Mouse (Mus musculus): Measurements from ENCODE around the gene Txnip. TPM values are rescaled to one million over a fixed set of nuclear protein-coding genes. Genes with fewer than 3 reads are reported as not detected.
"Not testable (repeated sequence)": the region's sequence is repeated elsewhere in the genome, so short reads cannot be mapped to it uniquely, and the experiment has no call there.

Gene Txnip
- 325 and 536 TPM in 2 replicates for polyA plus RNA-seq (2012; rRNA removed)

DNA sequence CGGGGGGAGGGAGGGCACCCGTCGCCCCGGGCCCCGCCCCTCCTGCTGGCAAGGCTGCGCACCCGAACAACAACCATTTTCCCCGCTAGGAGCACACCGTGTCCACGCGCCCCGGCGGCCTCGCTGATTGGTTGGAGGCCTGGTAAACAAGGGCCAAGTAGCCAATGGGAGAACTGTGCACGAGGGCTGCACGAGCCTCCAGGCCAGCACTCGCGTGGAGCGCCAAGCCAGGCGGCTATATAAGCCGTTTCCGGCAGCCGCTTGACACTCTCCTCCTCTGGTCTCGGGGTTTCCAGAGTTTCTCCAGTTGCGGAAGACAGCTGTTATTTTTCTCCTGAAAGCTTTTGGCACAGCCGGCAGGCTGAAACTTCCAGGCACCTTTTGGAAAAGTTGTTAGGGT lies at the start of gene Txnip:
Gene Txnip (plus strand): TSS at position 264 of the 400 bp plus-strand sequence.
- DNase-seq (ENCODE audit: low read depth, low spot score) = no peak
- under 1% methylated on average over 26 of the region's 26 CpGs for WGBS

GRCm38 (mm10) chr3:96507966-96508365 lies 49.8 kb upstream of the Txnip start:
- DNase-seq (ENCODE audit: low read depth, low spot score) = not testable (repeated sequence)
- 85% methylated on average over 8 of the region's 9 CpGs for WGBS

DNA sequence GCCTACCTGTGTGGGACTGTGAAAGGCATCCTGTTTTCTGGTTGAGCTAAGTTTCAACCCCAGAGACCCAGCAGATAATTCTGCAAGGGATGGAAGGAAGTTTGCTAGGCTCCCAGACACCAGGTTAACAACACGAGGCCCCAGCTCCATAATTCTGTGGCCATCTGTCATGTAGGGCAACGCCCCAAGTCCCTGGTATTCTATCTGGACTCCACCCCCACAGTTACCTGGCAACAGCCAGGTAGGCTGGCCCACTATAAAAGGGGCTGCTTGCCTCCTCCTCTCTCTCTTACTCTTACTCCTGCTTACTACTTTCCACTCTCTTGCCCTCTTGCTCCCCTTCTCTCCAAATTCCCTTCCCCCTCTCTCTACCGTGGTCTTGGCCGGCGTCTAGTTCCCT lies 37.6 kb upstream of the Txnip start:
- no peak for DNase-seq (ENCODE audit: low read depth, low spot score)
- 28% methylated on average over 5 of the region's 5 CpGs for WGBS

DNA sequence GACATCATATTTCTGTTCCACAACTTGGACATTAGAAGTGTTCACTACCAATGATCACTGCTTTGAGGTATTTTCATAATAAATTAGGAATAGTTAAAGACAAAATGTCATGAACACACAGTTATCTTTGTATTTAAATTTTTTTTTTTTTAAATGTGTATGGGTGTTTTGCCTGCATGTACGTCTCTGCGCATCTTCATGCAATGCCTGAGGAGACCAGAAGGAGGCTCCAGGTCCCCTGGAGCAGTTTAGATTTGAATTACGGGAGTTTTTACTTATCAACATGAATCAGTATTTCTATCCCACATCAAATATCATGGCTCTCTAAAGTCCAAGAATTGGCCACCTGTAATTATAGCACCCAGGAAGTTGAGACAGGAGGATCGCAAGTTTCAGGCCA lies 35.6 kb upstream of the Txnip start:
- WGBS = 55% methylated on average over 4 of the region's 4 CpGs

DNA sequence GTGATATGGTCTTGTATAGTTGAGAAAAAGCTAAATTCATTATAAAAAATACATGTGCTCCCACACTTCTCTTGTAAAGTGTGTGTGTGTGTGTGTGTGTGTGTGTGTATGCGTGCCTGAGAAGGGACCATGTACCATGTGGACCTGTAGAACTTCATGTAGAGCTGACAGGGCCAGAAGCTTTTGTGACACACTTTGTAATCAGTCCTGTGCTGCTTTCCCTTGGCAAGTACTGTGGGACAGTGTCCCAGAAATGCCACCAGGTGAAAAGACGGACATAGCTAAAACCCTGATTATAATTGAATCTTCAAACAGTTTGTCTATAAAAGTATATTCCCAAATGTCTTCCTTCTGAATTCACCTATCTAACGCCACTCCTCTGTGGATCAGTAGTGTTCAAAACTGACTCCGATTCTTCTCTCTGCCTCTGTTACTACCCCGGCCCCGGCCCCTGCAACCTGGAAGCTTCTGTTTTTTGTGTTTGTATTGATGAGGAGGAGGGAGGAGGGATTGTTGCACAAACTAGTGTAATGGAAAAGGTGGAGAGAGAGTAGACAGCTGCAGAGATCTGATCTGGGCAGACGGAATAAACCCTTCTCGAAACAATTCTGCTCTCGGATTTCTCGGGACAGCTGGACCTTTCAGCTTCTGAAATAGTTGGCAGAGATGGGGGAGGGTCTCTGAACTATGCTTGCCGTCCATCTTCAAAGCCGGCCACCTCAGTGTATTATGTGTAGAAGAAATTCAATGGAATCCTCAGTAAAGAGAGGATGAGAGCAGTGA lies 33.5 kb upstream of the Txnip start:
- WGBS = 74% methylated on average over 12 of the region's 12 CpGs
- DNase-seq (ENCODE audit: low read depth, low spot score) = no peak

More for the DNA sequence above, 35.6 kb upstream of the Txnip start:
- DNase-seq (ENCODE audit: low read depth, low spot score) = no peak

- WGBS = 66% methylated on average over 4 of the region's 4 CpGs
- no peak for DNase-seq (ENCODE audit: low read depth, low spot score)
These were observed 32.8 kb upstream of the Txnip start, which contains the start of gene Hfe2 for GRCm38 (mm10) chr3:96524914-96525313. Gene Hfe2 (plus strand): TSS chr3:96525172.

- no peak for DNase-seq (ENCODE audit: low read depth, low spot score)
These were observed 31.6 kb upstream of the Txnip start for GRCm38 (mm10) chr3:96526013-96526762.

DNA sequence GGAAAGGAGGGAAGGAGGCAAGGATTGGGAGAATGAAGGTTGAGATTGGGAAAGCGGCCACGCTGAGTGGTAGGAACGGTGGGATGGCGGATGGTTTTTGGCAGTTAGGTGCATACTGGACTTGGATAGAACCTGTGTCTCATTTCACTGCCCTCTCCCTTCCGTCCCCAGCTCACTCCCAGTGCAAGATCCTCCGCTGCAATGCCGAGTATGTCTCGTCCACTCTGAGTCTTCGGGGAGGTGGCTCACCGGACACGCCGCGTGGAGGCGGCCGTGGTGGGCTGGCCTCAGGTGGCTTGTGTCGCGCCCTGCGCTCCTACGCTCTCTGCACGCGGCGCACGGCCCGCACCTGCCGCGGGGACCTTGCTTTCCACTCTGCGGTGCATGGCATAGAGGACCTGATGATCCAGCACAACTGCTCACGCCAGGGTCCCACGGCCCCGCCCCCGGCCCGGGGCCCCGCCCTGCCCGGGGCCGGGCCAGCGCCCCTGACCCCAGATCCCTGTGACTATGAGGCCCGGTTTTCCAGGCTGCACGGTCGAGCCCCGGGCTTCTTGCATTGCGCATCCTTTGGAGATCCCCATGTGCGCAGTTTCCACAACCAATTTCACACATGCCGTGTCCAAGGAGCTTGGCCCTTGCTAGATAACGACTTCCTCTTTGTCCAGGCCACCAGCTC lies 30.8 kb upstream of the Txnip start:
- no peak for DNase-seq (ENCODE audit: low read depth, low spot score)
- 4% methylated on average over 44 of the region's 44 CpGs for WGBS

More at GRCm38 (mm10) chr3:96526013-96526762, 31.6 kb upstream of the Txnip start:
- WGBS = 69% methylated on average over 11 of the region's 11 CpGs

DNA sequence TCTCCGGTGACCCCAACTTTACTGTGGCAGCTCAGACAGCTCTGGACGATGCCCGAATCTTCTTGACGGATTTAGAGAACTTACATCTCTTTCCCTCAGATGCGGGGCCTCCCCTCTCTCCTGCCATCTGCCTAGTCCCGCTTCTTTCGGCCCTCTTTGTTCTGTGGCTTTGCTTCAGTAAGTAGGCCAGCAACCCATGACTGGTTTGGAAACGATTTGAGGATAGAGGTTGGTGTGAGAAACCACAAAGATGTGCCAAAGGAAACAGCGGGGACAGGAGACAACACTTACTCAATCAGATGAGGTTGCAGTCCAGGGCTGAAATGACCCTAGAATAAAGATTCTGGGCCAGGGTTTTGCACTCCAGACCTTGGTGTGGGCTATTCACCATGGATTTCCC lies 29.3 kb upstream of the Txnip start:
- 64% methylated on average over 9 of the region's 9 CpGs for WGBS
- DNase-seq (ENCODE audit: low read depth, low spot score) = no peak

- no peak for DNase-seq (ENCODE audit: low read depth, low spot score)
- 46% methylated on average over 7 of the region's 7 CpGs for WGBS
These were observed 25.7 kb upstream of the Txnip start for GRCm38 (mm10) chr3:96532050-96532449.

DNA sequence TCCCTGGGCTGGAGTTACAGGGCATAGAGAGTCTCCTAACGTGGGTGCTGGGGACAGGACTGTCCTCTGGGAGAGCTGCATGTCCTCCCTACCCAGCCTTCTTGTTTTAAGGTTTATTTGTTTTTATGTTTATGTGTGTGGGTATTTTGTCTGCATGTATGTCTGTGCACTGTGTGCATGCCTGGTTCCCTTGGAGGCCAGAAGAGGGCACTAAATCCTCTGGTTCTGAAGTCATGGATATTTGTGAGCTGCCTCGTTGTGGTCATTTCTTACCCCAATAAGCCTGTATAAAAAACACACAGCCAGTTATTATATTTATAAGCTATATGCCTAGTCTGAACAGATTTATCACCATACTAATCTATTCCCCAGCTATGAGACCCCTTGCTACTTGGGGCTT lies 23.5 kb upstream of the Txnip start:
- DNase-seq (ENCODE audit: low read depth, low spot score) = no peak
- WGBS = 64% methylated on average over 2 of the region's 2 CpGs

GRCm38 (mm10) chr3:96539316-96539715 lies 18.4 kb upstream of the Txnip start:
- DNase-seq (ENCODE audit: low read depth, low spot score) = no peak
- WGBS = 70% methylated on average over 2 of the region's 2 CpGs

GRCm38 (mm10) chr3:96540740-96541139 lies 17.0 kb upstream of the Txnip start:
- DNase-seq (ENCODE audit: low read depth, low spot score) = no peak
- WGBS = 62% methylated on average over 6 of the region's 6 CpGs

GRCm38 (mm10) chr3:96541328-96542078 lies 16.3 kb upstream of the Txnip start:
- no peak for DNase-seq (ENCODE audit: low read depth, low spot score)
- 28% methylated on average over 14 of the region's 14 CpGs for WGBS

DNA sequence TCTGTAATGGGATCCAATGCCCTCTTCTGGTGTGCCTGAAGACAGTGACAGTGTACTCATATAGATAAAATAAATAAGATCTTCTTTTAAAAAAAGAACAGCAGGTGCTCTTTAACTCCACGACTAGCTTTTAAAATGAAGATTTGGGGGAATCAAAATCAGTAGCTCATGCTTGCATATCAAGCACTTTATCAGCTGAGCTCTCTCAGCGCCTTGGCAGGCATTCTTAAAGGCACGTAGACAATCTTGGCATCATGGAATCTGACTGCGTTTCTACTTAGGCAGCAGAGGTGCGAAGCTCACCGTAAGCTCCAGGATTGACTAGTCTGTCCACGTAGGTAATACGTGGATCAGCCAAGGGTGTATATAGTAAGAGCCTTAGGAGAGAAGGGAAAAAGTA lies 15.2 kb upstream of the Txnip start:
- DNase-seq (ENCODE audit: low read depth, low spot score) = no peak
- 80% methylated on average over 8 of the region's 8 CpGs for WGBS

GRCm38 (mm10) chr3:96543345-96543744 lies 14.4 kb upstream of the Txnip start:
- WGBS = 67% methylated on average over 11 of the region's 11 CpGs
- no peak for DNase-seq (ENCODE audit: low read depth, low spot score)

GRCm38 (mm10) chr3:96545565-96545964 lies 12.2 kb upstream of the Txnip start:
- WGBS = 11% methylated on average over 1 of the region's 1 CpGs
- DNase-seq (ENCODE audit: low read depth, low spot score) = no peak

GRCm38 (mm10) chr3:96546880-96547279 lies 10.9 kb upstream of the Txnip start:
- WGBS = 38% methylated on average over 4 of the region's 4 CpGs
- DNase-seq (ENCODE audit: low read depth, low spot score) = no peak

DNA sequence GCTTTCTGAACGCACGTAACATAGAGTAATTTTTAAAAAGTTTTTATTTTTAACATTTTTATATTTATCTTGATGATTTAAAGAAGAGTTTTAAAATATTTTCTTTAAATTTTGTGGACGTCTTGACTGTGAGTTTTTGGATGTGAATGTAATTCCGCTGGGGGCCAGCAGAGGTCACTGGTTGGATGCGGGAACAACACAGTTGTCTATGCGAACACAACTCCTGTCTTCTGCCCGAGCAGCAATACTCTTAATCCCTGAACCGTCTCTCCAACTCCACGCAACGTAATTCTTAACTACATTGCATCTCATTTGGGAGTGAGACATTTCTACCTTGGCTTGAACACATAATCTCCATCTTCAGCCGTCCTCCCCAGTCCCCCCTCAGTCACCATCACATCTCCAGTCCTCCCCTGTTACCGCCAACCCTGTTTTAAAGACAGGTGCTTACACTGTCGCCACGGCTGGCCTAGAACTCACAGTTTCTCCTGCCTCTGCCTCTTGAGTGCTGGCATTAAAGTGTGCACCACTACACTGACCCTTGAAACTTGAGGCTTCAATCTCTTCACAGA lies 10.3 kb upstream of the Txnip start:
- DNase-seq (ENCODE audit: low read depth, low spot score) = peak; percentile 36
- WGBS = 12% methylated on average over 14 of the region's 14 CpGs

Data from large intestine, adult 2 months (tissue).